Mouse (Mus musculus): ENCODE data around the gene Prkn. TPM values are rescaled to one million over a fixed set of nuclear protein-coding genes. Genes with fewer than 3 reads are reported as not detected.

Gene Prkn
- polyA plus RNA-seq, 1 experiment from 2014 or later = 2.3 TPM

GRCm38 (mm10) chr17:11532066-11532465, 691.9 kb downstream of the Prkn start:
- 36% methylated on average over 3 of the region's 3 CpGs for WGBS
- H3K4me2 ChIP-seq (replicated peaks; ENCODE audit: low read depth) = no peak overlapping the region
- no peak for TF ChIP-seq EP300 (optimal IDR thresholded peaks at IDR 0.05)
- TF ChIP-seq CTCF (IDR thresholded peaks at IDR 0.05; ENCODE audit: low read depth) = no peak
- H3K27me3 ChIP-seq (ENCODE audit: control insufficient read depth, insufficient read depth, low read length) = no peaks in the 10 kb centered on the region
- DNase-seq (ENCODE audit: low spot score) = no peak
- H3K27ac ChIP-seq (replicated peaks) = no peak overlapping the region
- H3K9me3 ChIP-seq (ENCODE audit: control insufficient read depth, low read length) = no peaks in the 10 kb centered on the region
- ATAC-seq (ENCODE audit: low FRiP score, low TSS enrichment) = no peak
- H3K9ac ChIP-seq (ENCODE audit: low read length) = no peak overlapping the region
- H3K4me1 ChIP-seq (replicated peaks; ENCODE audit: control insufficient read depth, insufficient read depth) = no peaks in the 10 kb centered on the region
- H3K4me3 ChIP-seq (ENCODE audit: low read depth, low read length) = no peak overlapping the region
- no peaks in the 10 kb centered on the region for H3K36me3 ChIP-seq (ENCODE audit: control insufficient read depth, insufficient read depth, low read length)

- H3K4me1 ChIP-seq (replicated peaks; ENCODE audit: control insufficient read depth, insufficient read depth) = no peaks in the 10 kb centered on the region
- H3K4me2 ChIP-seq (replicated peaks; ENCODE audit: low read depth) = no peak overlapping the region
- no peaks in the 10 kb centered on the region for H3K27me3 ChIP-seq (ENCODE audit: control insufficient read depth, insufficient read depth, low read length)
- ATAC-seq (ENCODE audit: low FRiP score, low TSS enrichment) = no peak
- TF ChIP-seq EP300 (optimal IDR thresholded peaks at IDR 0.05) = no peak
- TF ChIP-seq CTCF (IDR thresholded peaks at IDR 0.05; ENCODE audit: low read depth) = no peak
- no peak for DNase-seq (ENCODE audit: low spot score)
- H3K9ac ChIP-seq (ENCODE audit: low read length) = no peak overlapping the region
- no peaks in the 10 kb centered on the region for H3K9me3 ChIP-seq (ENCODE audit: control insufficient read depth, low read length)
- H3K27ac ChIP-seq (replicated peaks) = no peak overlapping the region
- no peaks in the 10 kb centered on the region for H3K36me3 ChIP-seq (ENCODE audit: control insufficient read depth, insufficient read depth, low read length)
- WGBS = 59% methylated on average over 2 of the region's 2 CpGs
- no peak overlapping the region for H3K4me3 ChIP-seq (ENCODE audit: low read depth, low read length)
Measured at GRCm38 (mm10) chr17:11532748-11533147, 692.6 kb downstream of the Prkn start.

- H3K9ac ChIP-seq (ENCODE audit: low read length) = no peak overlapping the region
- H3K9me3 ChIP-seq (ENCODE audit: control insufficient read depth, low read length) = no peaks in the 10 kb centered on the region
- ATAC-seq (ENCODE audit: low FRiP score, low TSS enrichment) (no peak), DNase-seq (ENCODE audit: low spot score) (no peak)
- no peak overlapping the region for H3K27ac ChIP-seq (replicated peaks)
- no peaks in the 10 kb centered on the region for H3K36me3 ChIP-seq (ENCODE audit: control insufficient read depth, insufficient read depth, low read length)
- H3K4me2 ChIP-seq (replicated peaks; ENCODE audit: low read depth) = no peak overlapping the region
- no peak overlapping the region for H3K4me3 ChIP-seq (ENCODE audit: low read depth, low read length)
- 79% methylated on average over 1 of the region's 1 CpGs for WGBS
- H3K27me3 ChIP-seq (ENCODE audit: control insufficient read depth, insufficient read depth, low read length) = no peaks in the 10 kb centered on the region
- TF ChIP-seq EP300 (optimal IDR thresholded peaks at IDR 0.05) (no peak), CTCF (IDR thresholded peaks at IDR 0.05; ENCODE audit: low read depth) (no peak)
- no peaks in the 10 kb centered on the region for H3K4me1 ChIP-seq (replicated peaks; ENCODE audit: control insufficient read depth, insufficient read depth)
Measured at GRCm38 (mm10) chr17:11533835-11534234, 693.7 kb downstream of the Prkn start.

GRCm38 (mm10) chr17:11538826-11539225, 698.6 kb downstream of the Prkn start:
- Histone ChIP-seq H3K4me2 (replicated peaks; ENCODE audit: low read depth) (no peak overlapping the region), H3K27me3 (ENCODE audit: control insufficient read depth, insufficient read depth, low read length) (no peaks in the 10 kb centered on the region), H3K27ac (replicated peaks) (no peak overlapping the region), H3K9ac (ENCODE audit: low read length) (no peak overlapping the region), H3K36me3 (ENCODE audit: control insufficient read depth, insufficient read depth, low read length) (no peaks in the 10 kb centered on the region), H3K4me1 (replicated peaks; ENCODE audit: control insufficient read depth, insufficient read depth) (no peaks in the 10 kb centered on the region), H3K9me3 (ENCODE audit: control insufficient read depth, low read length) (no peaks in the 10 kb centered on the region), H3K4me3 (ENCODE audit: low read depth, low read length) (no peak overlapping the region)
- ATAC-seq (ENCODE audit: low FRiP score, low TSS enrichment) (no peak), DNase-seq (ENCODE audit: low spot score) (no peak)
- 88% methylated on average over 7 of the region's 7 CpGs for WGBS
- TF ChIP-seq EP300 (optimal IDR thresholded peaks at IDR 0.05) (no peak), CTCF (IDR thresholded peaks at IDR 0.05; ENCODE audit: low read depth) (no peak)

- Histone ChIP-seq H3K4me2 (replicated peaks; ENCODE audit: low read depth) (no peak overlapping the region), H3K27me3 (ENCODE audit: control insufficient read depth, insufficient read depth, low read length) (no peaks in the 10 kb centered on the region), H3K36me3 (ENCODE audit: control insufficient read depth, insufficient read depth, low read length) (no peaks in the 10 kb centered on the region), H3K9ac (ENCODE audit: low read length) (no peak overlapping the region), H3K4me3 (ENCODE audit: low read depth, low read length) (no peak overlapping the region), H3K27ac (replicated peaks) (no peak overlapping the region), H3K4me1 (replicated peaks; ENCODE audit: control insufficient read depth, insufficient read depth) (no peaks in the 10 kb centered on the region), H3K9me3 (ENCODE audit: control insufficient read depth, low read length) (no peaks in the 10 kb centered on the region)
- TF ChIP-seq EP300 (optimal IDR thresholded peaks at IDR 0.05) (no peak), CTCF (IDR thresholded peaks at IDR 0.05; ENCODE audit: low read depth) (no peak)
- ATAC-seq (ENCODE audit: low FRiP score, low TSS enrichment) (no peak), DNase-seq (ENCODE audit: low spot score) (no peak)
- 71% methylated on average over 4 of the region's 4 CpGs for WGBS
Measured at GRCm38 (mm10) chr17:11541928-11542623, 701.9 kb downstream of the Prkn start.

- Histone ChIP-seq H3K27ac (replicated peaks) (no peak overlapping the region), H3K4me2 (replicated peaks; ENCODE audit: low read depth) (no peak overlapping the region), H3K9me3 (ENCODE audit: control insufficient read depth, low read length) (no peaks in the 10 kb centered on the region), H3K27me3 (ENCODE audit: control insufficient read depth, insufficient read depth, low read length) (no peaks in the 10 kb centered on the region), H3K36me3 (ENCODE audit: control insufficient read depth, insufficient read depth, low read length) (no peaks in the 10 kb centered on the region), H3K4me1 (replicated peaks; ENCODE audit: control insufficient read depth, insufficient read depth) (no peaks in the 10 kb centered on the region), H3K4me3 (ENCODE audit: low read depth, low read length) (no peak overlapping the region), H3K9ac (ENCODE audit: low read length) (no peak overlapping the region)
- DNase-seq (ENCODE audit: low spot score) (no peak), ATAC-seq (ENCODE audit: low FRiP score, low TSS enrichment) (no peak)
- no peak for TF ChIP-seq CTCF (IDR thresholded peaks at IDR 0.05; ENCODE audit: low read depth)
- 81% methylated on average over 5 of the region's 5 CpGs for WGBS
Measured at GRCm38 (mm10) chr17:11550562-11550961, 710.4 kb downstream of the Prkn start.
